Mouse (Mus musculus) kidney, postnatal 36 days (tissue): ENCODE measurements around the gene Maged1.
"Not testable (repeated sequence)": the region's sequence is repeated elsewhere in the genome, so short reads cannot be mapped to it uniquely, and the experiment has no call there.

ENCODE experiments used
- DNase-seq, 2 experiments: peaks; one replicate each; pipeline ENCODE4 v3.0.0; 2021 to 2022; ENCODE audit warnings: mixed read lengths in 2 of 2

Maged1 gene

DNA sequence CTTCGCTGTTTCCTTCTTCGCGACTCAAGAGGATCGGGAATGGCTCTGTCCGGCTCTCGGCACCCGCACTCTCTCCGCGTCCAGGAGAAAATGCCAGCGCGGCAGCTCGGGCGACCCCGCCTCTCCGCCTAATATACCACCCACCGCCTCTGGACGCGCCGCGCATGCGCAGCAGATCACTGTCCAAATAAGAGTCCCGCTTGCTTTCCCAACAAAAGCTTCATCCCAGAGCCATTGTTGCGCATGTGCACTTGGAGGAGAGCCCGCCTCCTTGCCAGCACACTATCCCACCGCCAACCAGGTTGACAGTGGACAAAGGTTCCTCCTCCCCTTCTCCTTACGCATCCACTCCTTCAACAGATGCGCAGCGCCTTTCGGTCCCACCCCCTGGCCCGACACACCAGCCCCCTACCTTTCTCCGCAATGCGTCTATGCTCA lies at the start of gene Maged1:
TSS of gene Maged1 (minus strand) at position 226 of the 438 bp plus-strand sequence.
- DNase-seq = peak; percentile 93 to 95

DNA sequence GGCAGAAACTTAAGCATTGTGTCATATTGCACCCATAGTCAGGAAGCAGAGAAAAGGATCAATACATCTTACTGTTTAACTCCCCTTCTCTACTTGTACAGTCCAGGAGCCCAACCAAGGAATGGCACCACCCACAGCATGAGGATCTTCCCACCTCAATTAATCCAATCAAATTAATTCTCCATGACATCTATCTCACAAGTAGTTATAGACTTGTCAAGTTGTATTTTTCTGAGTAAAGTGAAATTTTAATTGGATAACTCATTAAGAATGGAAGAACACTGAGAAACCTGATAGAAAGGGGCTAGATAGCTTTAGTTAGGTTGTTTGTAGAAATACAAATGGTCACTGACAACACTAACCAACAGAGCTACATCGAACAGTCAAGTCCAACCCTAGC lies 38.3 kb upstream of the Maged1 start:
- no peak for DNase-seq

- no peak for DNase-seq
Observed at GRCm38 (mm10) chrX:94564694-94565093, 22.8 kb upstream of the Maged1 start.

DNA sequence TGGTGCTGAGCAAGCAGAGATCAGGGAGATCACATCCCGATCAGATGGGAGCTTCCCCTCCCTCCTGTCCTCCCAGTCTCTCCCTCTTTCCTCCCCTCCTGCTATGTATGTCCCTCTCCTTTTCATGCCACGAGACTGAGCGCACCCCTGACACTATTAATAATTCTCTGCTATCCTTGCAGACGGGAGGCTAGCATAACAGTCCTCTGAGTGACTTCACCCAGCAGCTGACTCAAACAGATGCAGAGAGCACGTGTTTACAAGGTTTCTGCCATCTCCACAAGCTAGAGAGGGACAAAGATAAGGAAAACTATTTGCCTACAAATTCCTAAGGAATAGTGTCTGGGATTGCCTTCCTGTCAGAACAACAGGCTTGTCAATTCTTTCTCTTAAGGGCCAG lies 20.4 kb upstream of the Maged1 start:
- no peak for DNase-seq

GRCm38 (mm10) chrX:94548227-94548626 lies 6.3 kb upstream of the Maged1 start:
- DNase-seq = peak; percentile 4 to 22

GRCm38 (mm10) chrX:94545941-94546340 lies 4.0 kb upstream of the Maged1 start:
- DNase-seq = no peak

DNA sequence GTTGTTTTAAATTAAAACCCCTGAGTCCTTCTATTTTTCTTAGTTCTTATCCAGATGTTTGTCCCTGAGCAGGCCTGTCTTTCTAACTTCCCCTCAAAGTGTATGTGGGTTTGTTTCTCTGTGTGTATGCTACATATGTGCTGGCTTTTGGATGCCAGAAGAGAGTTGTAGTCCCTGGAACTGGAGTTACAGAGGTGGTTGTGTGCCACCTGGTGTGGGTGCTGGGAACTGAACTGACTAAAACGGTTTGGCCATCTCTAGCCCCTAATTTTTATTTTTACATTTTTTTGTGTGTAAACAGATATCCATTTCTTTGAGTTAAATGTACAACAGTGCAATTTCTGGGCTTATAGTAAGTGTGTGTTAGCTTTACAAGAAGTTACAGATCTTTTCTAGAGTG lies 3.0 kb upstream of the Maged1 start:
- peak; percentile 18 to 70 for DNase-seq

DNA sequence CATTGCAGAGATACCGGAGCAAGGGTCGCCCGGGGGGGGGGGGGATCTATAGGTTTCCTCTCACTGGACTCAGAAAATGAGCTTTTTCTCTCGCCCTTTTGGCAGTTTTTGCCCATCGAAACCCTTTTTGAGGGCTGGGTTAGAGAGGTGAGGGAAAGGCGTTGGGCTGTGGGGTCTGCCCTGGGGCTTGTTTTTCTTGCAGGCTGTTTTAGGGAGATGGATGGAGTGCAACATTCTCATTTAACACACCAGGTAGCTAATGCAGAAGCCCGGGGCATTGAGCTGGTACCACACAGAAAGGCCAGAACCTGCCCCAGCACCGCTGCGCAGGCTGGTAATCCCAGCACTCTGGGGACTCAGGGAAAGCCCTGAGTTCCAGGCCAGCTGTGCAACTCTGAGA lies 593 bp upstream of the Maged1 start:
- DNase-seq = peak in 1 of 2 experiments; percentile 11

GRCm38 (mm10) chrX:94541206-94541605 lies 737 bp downstream of the Maged1 start:
- peak; percentile 1 to 20 for DNase-seq

DNA sequence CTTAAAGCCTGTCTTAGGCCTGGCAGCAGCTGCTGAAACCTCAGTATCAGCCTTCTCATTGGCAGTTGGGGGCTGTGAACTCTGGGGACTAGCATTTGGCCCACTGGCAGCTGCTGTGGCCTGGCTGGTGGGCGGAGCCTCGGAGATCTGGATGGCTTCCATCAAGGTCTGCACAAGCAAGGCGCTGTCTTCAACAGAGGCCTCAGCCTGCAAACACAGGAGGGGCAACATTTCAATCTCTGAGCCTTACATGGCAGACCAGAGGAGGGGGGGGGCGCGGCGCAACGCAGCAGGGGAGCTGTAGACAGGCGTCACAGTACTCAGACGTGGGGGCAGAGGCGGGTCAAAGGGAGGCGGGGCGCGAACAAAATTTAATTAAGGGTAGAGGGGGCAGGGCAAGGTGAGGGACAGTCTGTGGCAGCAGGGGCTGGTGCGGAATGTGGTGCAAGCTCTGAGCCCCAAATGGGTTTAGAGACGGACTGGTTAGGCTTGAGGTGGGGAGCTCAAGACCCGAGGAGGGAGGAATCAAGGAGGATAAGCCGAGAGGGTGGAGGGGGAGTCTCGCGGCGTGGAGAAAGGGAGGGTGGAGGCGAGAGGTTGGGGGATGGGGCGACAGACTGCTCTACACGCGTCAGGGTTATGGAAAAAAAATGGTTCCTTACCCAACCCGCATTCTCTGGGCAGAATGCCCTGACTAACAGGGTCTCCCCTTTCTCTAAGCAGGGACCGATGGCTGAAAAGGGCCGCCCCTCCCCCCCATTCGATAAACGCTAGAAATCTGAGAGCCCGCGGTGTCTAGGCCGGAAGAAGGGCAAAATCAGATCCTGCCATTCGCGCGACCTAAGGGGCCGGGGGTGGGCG lies 1.4 kb downstream of the Maged1 start:
- peak; percentile 60 to 84 for DNase-seq

- DNase-seq = no peak
Observed at GRCm38 (mm10) chrX:94534346-94534745, 7.6 kb downstream of the Maged1 start.

DNA sequence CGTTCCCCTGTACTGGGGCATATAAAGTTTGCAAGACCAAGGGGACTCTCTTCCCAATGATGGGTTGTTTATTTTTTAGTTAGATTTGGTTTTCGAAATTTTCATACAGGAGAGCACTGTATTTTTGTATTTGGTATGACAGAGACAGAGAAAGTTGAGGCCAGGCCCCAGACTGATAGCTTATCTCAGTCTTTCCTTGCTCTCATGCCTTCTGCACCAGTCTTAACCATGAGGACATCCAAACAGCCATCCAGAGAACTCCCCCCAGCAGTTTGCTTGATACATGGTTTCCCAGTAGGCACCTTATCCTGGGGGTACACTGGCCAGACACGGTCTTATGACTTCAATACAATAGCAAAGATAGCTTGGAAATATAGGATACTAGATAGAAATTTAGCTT lies 11.6 kb downstream of the Maged1 start:
- DNase-seq = no peak

GRCm38 (mm10) chrX:94522166-94522565 lies 19.8 kb downstream of the Maged1 start:
- DNase-seq = no peak

DNA sequence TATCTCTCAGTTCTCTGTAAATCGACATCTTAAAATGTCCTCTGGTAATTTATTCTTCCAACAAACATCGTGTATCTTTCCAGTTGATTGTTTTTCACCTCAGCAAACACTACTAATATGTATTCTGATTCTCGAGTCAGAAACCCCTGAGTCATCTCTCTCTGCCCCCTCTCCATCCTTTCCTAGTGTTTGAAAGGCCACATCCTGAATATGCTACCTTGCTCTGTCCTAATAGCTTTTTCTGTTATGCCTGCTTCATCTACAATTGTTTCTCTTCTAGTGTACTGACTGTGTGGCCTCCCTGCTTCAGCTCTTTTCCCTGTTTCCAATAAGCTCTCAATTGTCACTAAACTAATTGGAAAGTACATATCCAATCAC lies 33.5 kb downstream of the Maged1 start:
- no peak for DNase-seq

DNA sequence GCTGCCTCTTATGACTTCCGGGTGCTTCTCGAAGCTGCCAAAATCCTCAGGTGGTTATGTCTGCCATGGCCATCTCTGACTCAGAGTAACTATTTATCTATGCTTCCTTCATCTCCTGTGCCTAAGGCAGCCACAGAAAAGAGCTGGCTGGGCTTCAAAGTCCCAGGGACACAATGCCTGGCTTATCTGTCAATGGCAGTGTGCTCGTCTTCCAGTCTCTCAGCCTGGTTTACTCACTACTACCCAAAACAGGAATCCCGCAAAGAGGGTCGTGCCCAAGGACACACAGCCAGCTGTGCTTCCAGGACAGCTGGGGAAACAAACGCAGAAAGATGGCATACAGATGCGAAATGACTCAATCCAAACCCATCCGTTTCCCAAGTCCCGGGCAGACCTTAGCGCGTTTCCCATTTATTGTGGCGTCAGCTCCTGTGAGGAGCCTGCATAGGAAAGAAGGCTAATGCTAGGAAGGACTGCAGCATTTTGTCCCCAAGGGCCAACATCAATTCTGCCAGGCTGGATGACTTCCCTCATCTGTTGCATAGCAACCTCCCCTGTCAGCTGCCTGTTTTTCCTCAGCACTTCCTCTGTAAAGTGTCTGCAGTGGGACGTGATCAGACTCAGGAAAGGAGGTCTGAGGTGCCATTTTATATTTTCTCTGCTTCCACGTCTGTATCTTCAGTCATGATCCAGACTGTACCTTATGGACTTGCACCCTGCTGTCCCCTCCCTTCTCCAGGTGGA lies 34.1 kb downstream of the Maged1 start:
- DNase-seq = not testable (repeated sequence)

DNA sequence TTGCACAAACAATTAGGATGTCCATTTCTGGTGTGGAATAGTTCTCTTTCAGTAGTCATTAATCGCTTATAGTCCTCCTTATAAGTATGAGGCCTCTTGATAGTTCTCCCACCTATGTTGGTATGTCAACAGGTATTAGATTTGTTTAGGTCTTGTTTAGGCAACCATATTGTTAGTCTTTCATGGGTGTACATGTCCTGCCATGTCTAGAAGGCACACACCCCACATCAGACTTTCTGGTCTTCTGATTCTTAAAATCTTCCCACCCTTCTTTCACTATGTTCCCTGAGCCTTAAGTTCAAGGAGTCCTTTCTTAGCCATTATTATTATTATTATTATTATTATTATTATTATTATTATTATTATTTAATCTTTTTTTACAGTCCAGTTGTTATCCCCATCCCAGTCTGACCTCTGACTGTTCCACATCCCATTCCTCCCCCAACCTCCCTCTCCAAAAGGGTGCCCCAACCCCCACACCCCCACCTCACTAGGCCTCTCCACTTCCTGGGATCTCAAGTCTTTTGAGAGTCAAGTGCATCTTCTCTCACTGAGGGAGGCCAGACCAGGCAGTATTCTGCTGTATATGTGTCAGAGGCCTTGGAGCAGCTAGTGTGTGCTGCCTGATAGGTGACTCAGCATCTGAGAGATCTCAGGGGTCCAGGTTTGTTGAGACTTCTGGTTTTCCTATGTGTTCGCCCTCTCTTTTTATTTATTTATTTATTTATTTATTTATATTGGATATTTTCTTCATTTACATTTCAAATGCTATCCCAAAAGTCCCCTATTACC lies 55.7 kb downstream of the Maged1 start:
- no peak for DNase-seq
